Mouse (Mus musculus) forebrain, embryonic 14.5 days (tissue): Measurements from ENCODE around the gene Leap2. TPM values are rescaled to one million over a fixed set of nuclear protein-coding genes. Genes with fewer than 3 reads are reported as not detected.

Source experiments
- ATAC-seq: fragments of 200-750 bp; cut with Nextera tagmentation; 2 replicates; pipeline ENCODE4 v1.8.0; 2017; ENCODE audit warnings: mild to moderate bottlenecking, moderate library complexity
- DNase-seq: peaks from one replicate; pipeline ENCODE4 v3.0.0-alpha.2; 2015; ENCODE audit warnings: low spot score
- H3K27ac ChIP-seq: fragments of 300-500 bp; sonication (generic); 2 replicates; pipeline ENCODE4 v1.5.1; 2014; ENCODE audit warnings: low read depth, mild to moderate bottlenecking, control low read depth, low read length, moderate library complexity
- H3K27me3 ChIP-seq: fragments of 300-500 bp; sonication (generic); replicated peaks from 2 replicates; pipeline ENCODE4 v1.6.1; 2014; ENCODE audit warnings: low read length, control low read depth, mixed read lengths; ENCODE audit not compliant: control insufficient read depth, insufficient read depth
- H3K36me3 ChIP-seq: fragments of 300-500 bp; sonication (generic); 2 replicates; pipeline ENCODE4 v1.6.1; 2014; ENCODE audit warnings: low read length, control low read depth; ENCODE audit not compliant: control insufficient read depth, insufficient read depth
- H3K4me1 ChIP-seq: fragments of 300-500 bp; sonication (generic); 2 replicates; pipeline ENCODE4 v1.6.1; 2014; ENCODE audit warnings: antibody characterized with exemption, low read length, control low read depth; ENCODE audit not compliant: control insufficient read depth, insufficient read depth
- H3K4me2 ChIP-seq: fragments of 300-500 bp; sonication (generic); 2 replicates; pipeline ENCODE4 v1.6.1; 2014; ENCODE audit warnings: mild to moderate bottlenecking, control low read depth, low read length
- H3K4me3 ChIP-seq: fragments of 300-500 bp; sonication (generic); 2 replicates; pipeline ENCODE4 v1.5.1; 2014; ENCODE audit warnings: low read depth, low read length, control low read depth
- H3K9ac ChIP-seq: fragments of 300-500 bp; sonication (generic); 2 replicates; pipeline ENCODE4 v1.6.1; 2014; ENCODE audit warnings: mild to moderate bottlenecking, low read length, control low read depth, moderate library complexity
- H3K9me3 ChIP-seq: fragments of 300-500 bp; sonication (generic); replicated peaks from 2 replicates; pipeline ENCODE4 v1.6.1; 2016; ENCODE audit warnings: low read length, control low read depth, mixed read lengths; ENCODE audit not compliant: control insufficient read depth
- WGBS: fragments of 180-500 bp; shearing (Covaris S2); extraction: QIAGEN DNeasy Blood & Tissue Kit; methylation state at CpG from one replicate; pipeline ENCODE4 v1.1.7; 2014; 5-methylcytosine and 5-hydroxymethylcytosine counted together
- polyA plus RNA-seq: library from polyadenylated mRNA; unstranded; fragments of >200 nt; fragmentation: Nextera tagmentation; extraction: Ambion mirVana; gene quantifications from 2 replicates; pipeline ENCODE4 v1.2.1, GENCODE M21; 2014

Gene Leap2
- polyA plus RNA-seq, 1 experiment from 2014 or later, result not detected

GRCm38 (mm10) chr11:53424826-53425225 is 1.9 kb upstream of the Leap2 start:
- no peak overlapping the region for H3K27ac ChIP-seq

GRCm38 (mm10) chr11:53418048-53418447 is 4.9 kb downstream of the Leap2 start:
- H3K4me1 ChIP-seq, result no peaks in the 10 kb centered on the region
- no peaks in the 10 kb centered on the region for H3K27me3 ChIP-seq
- no peaks in the 10 kb centered on the region for H3K9me3 ChIP-seq
- DNase-seq, result no peak
- H3K27ac ChIP-seq, result no peak overlapping the region
- ATAC-seq, result no peak
- no peak overlapping the region for H3K4me2 ChIP-seq
- H3K4me3 ChIP-seq, result no peak overlapping the region
- H3K9ac ChIP-seq, result no peak overlapping the region
- peaks cover 80% of the 10 kb centered on the region for H3K36me3 ChIP-seq

More at GRCm38 (mm10) chr11:53424826-53425225, 1.9 kb upstream of the Leap2 start:
- no peak overlapping the region for H3K4me3 ChIP-seq
- no peaks in the 10 kb centered on the region for H3K27me3 ChIP-seq
- 83% methylated on average over 2 of the region's 2 CpGs for WGBS
- no peaks in the 10 kb centered on the region for H3K9me3 ChIP-seq
- DNase-seq (no peak), ATAC-seq (no peak)
- H3K4me1 ChIP-seq, result peaks cover 2% of the 10 kb centered on the region; the same call in 1 of the 2 replicates
- no peak overlapping the region for H3K4me2 ChIP-seq
- no peak overlapping the region for H3K9ac ChIP-seq
- peaks cover 24% of the 10 kb centered on the region for H3K36me3 ChIP-seq

GRCm38 (mm10) chr11:53413871-53414270 is 9.1 kb downstream of the Leap2 start:
- Histone ChIP-seq H3K4me1 (no peaks in the 10 kb centered on the region), H3K27me3 (no peaks in the 10 kb centered on the region), H3K4me3 (no peak overlapping the region), H3K9me3 (no peaks in the 10 kb centered on the region), H3K4me2 (no peak overlapping the region), H3K27ac (no peak overlapping the region), H3K36me3 (peaks cover 96% of the 10 kb centered on the region), H3K9ac (no peak overlapping the region)
- WGBS, result 97% methylated on average over 4 of the region's 4 CpGs
- no peak for DNase-seq
- no peak for ATAC-seq

- DNase-seq, result peak; percentile 53
- Histone ChIP-seq H3K4me1 (no peaks in the 10 kb centered on the region), H3K9me3 (no peaks in the 10 kb centered on the region), H3K4me2 (no peak overlapping the region), H3K27ac (no peak overlapping the region), H3K27me3 (no peaks in the 10 kb centered on the region), H3K4me3 (no peak overlapping the region), H3K9ac (no peak overlapping the region), H3K36me3 (peaks cover 92% of the 10 kb centered on the region)
- no peak for ATAC-seq
Measured at GRCm38 (mm10) chr11:53411738-53412137, 11.2 kb downstream of the Leap2 start.

- WGBS, result 96% methylated on average over 1 of the region's 1 CpGs
- ATAC-seq, result no peak
Measured at GRCm38 (mm10) chr11:53403638-53404037, 19.3 kb downstream of the Leap2 start.

GRCm38 (mm10) chr11:53393856-53394255 is 29.1 kb downstream of the Leap2 start:
- Histone ChIP-seq H3K4me2 (no peak overlapping the region), H3K4me1 (no peaks in the 10 kb centered on the region), H3K9ac (no peak overlapping the region), H3K27me3 (no peaks in the 10 kb centered on the region), H3K27ac (no peak overlapping the region), H3K4me3 (no peak overlapping the region), H3K36me3 (peaks cover 52% of the 10 kb centered on the region), H3K9me3 (no peaks in the 10 kb centered on the region)
- WGBS, result 96% methylated on average over 1 of the region's 1 CpGs
- ATAC-seq (no peak), DNase-seq (no peak)

More at GRCm38 (mm10) chr11:53403638-53404037, 19.3 kb downstream of the Leap2 start:
- H3K4me2 ChIP-seq, result no peak overlapping the region
- H3K36me3 ChIP-seq, result peaks cover 86% of the 10 kb centered on the region
- no peak for DNase-seq
- no peaks in the 10 kb centered on the region for H3K4me1 ChIP-seq
- no peaks in the 10 kb centered on the region for H3K27me3 ChIP-seq
- H3K27ac ChIP-seq, result no peak overlapping the region
- H3K9ac ChIP-seq, result no peak overlapping the region
- no peak overlapping the region for H3K4me3 ChIP-seq
- H3K9me3 ChIP-seq, result no peaks in the 10 kb centered on the region

GRCm38 (mm10) chr11:53383758-53384428 is 39.1 kb downstream of the Leap2 start:
- no peaks in the 10 kb centered on the region for H3K27me3 ChIP-seq
- H3K4me1 ChIP-seq, result no peaks in the 10 kb centered on the region
- no peak overlapping the region for H3K4me3 ChIP-seq
- ATAC-seq (no peak), DNase-seq (no peak)
- 97% methylated on average over 2 of the region's 2 CpGs for WGBS
- H3K36me3 ChIP-seq, result peaks cover 31% of the 10 kb centered on the region
- H3K9ac ChIP-seq, result no peak overlapping the region
- no peak overlapping the region for H3K4me2 ChIP-seq
- no peak overlapping the region for H3K27ac ChIP-seq
- no peaks in the 10 kb centered on the region for H3K9me3 ChIP-seq

GRCm38 (mm10) chr11:53378918-53379317 is 44.1 kb downstream of the Leap2 start:
- DNase-seq, result no peak
- H3K4me3 ChIP-seq, result no peak overlapping the region
- H3K4me1 ChIP-seq, result no peaks in the 10 kb centered on the region
- H3K4me2 ChIP-seq, result no peak overlapping the region
- H3K9me3 ChIP-seq, result no peaks in the 10 kb centered on the region
- no peak overlapping the region for H3K27ac ChIP-seq
- H3K27me3 ChIP-seq, result no peaks in the 10 kb centered on the region
- no peak for ATAC-seq
- peaks cover 46% of the 10 kb centered on the region for H3K36me3 ChIP-seq
- no peak overlapping the region for H3K9ac ChIP-seq
- WGBS, result 91% methylated on average over 1 of the region's 1 CpGs
